Mouse (Mus musculus) left cerebral cortex, postnatal 4 days (tissue): ENCODE data around the gene 4833439L19Rik. TPM values are rescaled to one million over a fixed set of nuclear protein-coding genes. Genes with fewer than 3 reads are reported as not detected.
A peak's percentile ranks its signal among the peaks of the same experiment; 100 is the strongest.

Experiments
- DNase-seq: peaks from one replicate; pipeline ENCODE4 v3.0.0-alpha.2; 2022
- intact Hi-C: fragments of 180-260 bp; cut with DNase I; formaldehyde crosslinking; loops from one replicate; pipeline ENCODE4 v1.15.1; 2025
- total RNA-seq, 2 experiments: library from RNA; stranded (reverse); gene quantifications; 2 replicates each; pipeline ENCODE4 v1.2.3; 2021

Gene 4833439L19Rik
- total RNA-seq, 2 experiments from 2014 or later, result 148 to 157 TPM

- DNase-seq, result no peak
- intact Hi-C loops, result no loop called here
These were observed 17.6 kb upstream of the 4833439L19Rik start for GRCm38 (mm10) chr13:54582860-54583259.

- no peak for DNase-seq
- intact Hi-C loops, result no loop called here
These were observed 16.9 kb upstream of the 4833439L19Rik start for GRCm38 (mm10) chr13:54582126-54582525.

GRCm38 (mm10) chr13:54581385-54581784 lies 16.1 kb upstream of the 4833439L19Rik start:
- no peak for DNase-seq
- intact Hi-C loops, result no loop called here

GRCm38 (mm10) chr13:54577652-54578507 lies 12.6 kb upstream of the 4833439L19Rik start:
- DNase-seq, result no peak
- intact Hi-C loops, result no loop called here

- intact Hi-C loops, result no loop called here
- DNase-seq, result no peak
These were observed 10.3 kb upstream of the 4833439L19Rik start for GRCm38 (mm10) chr13:54575489-54575888.

- intact Hi-C loops, result no loop called here
- DNase-seq, result peak; percentile 85
These were observed 9.7 kb upstream of the 4833439L19Rik start, which contains the start of gene Arl10 for GRCm38 (mm10) chr13:54574854-54575481. Gene Arl10 (plus strand): TSS chr13:54575015.

GRCm38 (mm10) chr13:54572621-54573020 lies 7.4 kb upstream of the 4833439L19Rik start:
- DNase-seq, result no peak
- intact Hi-C loops, result no loop called here

GRCm38 (mm10) chr13:54571637-54572036 lies 6.4 kb upstream of the 4833439L19Rik start:
- intact Hi-C loops, result no loop called here

GRCm38 (mm10) chr13:54570736-54571135 lies 5.5 kb upstream of the 4833439L19Rik start:
- no peak for DNase-seq
- intact Hi-C loops, result no loop called here

More at GRCm38 (mm10) chr13:54571637-54572036, 6.4 kb upstream of the 4833439L19Rik start:
- no peak for DNase-seq

GRCm38 (mm10) chr13:54569282-54569681 lies 4.0 kb upstream of the 4833439L19Rik start:
- intact Hi-C loops, result loop anchor here (10.0 kb wide), 1 partner anchor 104 kb away; the partner anchor contains the start of gene Thoc3
- no peak for DNase-seq

- intact Hi-C loops, result loop anchor here (10.0 kb wide), 1 partner anchor 104 kb away; the partner anchor contains the start of gene Thoc3
- DNase-seq, result no peak
These were observed 3.1 kb upstream of the 4833439L19Rik start for GRCm38 (mm10) chr13:54568380-54568779.

GRCm38 (mm10) chr13:54565594-54566345 lies 535 bp upstream of the 4833439L19Rik start:
- peak; percentile 61 for DNase-seq
- intact Hi-C loops, result loop anchor here (10.0 kb wide), 1 partner anchor 101 kb away; the partner anchor contains the start of gene Thoc3

- no peak for DNase-seq
- intact Hi-C loops, result loop anchor here (10.0 kb wide), 1 partner anchor 100 kb away; the partner anchor contains the start of gene Thoc3
These were observed 719 bp downstream of the 4833439L19Rik start for GRCm38 (mm10) chr13:54564232-54565200.

- DNase-seq, result no peak
- intact Hi-C loops, result loop anchor here (10.0 kb wide), 1 partner anchor 98 kb away; the partner anchor contains the start of gene Thoc3
These were observed 2.7 kb downstream of the 4833439L19Rik start for GRCm38 (mm10) chr13:54562562-54562961.

- intact Hi-C loops, result loop anchor here (10.0 kb wide), 1 partner anchor 96 kb away; the partner anchor contains the start of gene Thoc3
- DNase-seq, result no peak
These were observed 4.6 kb downstream of the 4833439L19Rik start for GRCm38 (mm10) chr13:54560608-54561007.

- no peak for DNase-seq
- intact Hi-C loops, result loop anchor here (10.0 kb wide), 1 partner anchor 95 kb away; the partner anchor contains the start of gene Thoc3
These were observed 5.6 kb downstream of the 4833439L19Rik start for GRCm38 (mm10) chr13:54559656-54560055.

GRCm38 (mm10) chr13:54557652-54558051 lies 7.6 kb downstream of the 4833439L19Rik start:
- intact Hi-C loops, result no loop called here
- no peak for DNase-seq

GRCm38 (mm10) chr13:54556796-54557195 lies 8.4 kb downstream of the 4833439L19Rik start:
- DNase-seq, result peak; percentile 63
- intact Hi-C loops, result no loop called here

GRCm38 (mm10) chr13:54556176-54556575 lies 9.1 kb downstream of the 4833439L19Rik start:
- no peak for DNase-seq
- intact Hi-C loops, result no loop called here
